Mouse (Mus musculus) brain, embryonic 14.5 days (tissue): ENCODE measurements at regions not wholly inside any gene's neighbourhood (a gene's known extent, or its start where the extent isn't known, plus 50 kb on each side); places are given as distances from the start of the nearest gene placed in this dataset.

Experiments
- CTCF ChIP-seq: fragments of 200-500 bp; IDR thresholded peaks from 2 replicates; pipeline ENCODE4 v1.5.1; 2012; ENCODE audit warnings: inconsistent platforms, mild to moderate bottlenecking, moderate library complexity, borderline replicate concordance; ENCODE audit not compliant: insufficient read depth, insufficient read length; ENCODE audit errors: extremely low read depth
- POLR2A ChIP-seq: fragments of 200-500 bp; IDR thresholded peaks from 2 replicates; pipeline ENCODE4 v1.6.1; 2012; ENCODE audit warnings: mild to moderate bottlenecking, inconsistent platforms, borderline replicate concordance; ENCODE audit not compliant: poor library complexity, insufficient read depth, insufficient read length, severe bottlenecking; ENCODE audit errors: extremely low read depth

DNA sequence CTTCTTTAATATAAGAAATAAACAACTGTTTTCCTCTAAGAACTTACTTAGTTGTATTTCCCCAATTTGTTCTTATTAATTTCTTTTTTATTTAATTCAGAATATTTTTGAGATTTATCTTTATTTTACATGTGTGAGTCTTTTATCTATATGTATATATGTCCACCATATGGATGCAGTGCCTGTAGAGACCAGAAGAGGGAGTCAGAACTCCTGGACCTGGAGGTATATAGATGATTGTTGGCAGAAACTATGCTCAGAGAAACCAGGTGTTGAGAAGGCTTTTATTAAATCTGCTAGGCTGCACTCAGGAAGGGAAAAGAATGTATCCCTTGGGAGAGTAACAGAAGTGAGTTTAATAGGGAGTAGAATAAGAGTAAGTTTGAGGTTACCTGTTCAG is 328.2 kb downstream of the Eepd1 start:
- TF ChIP-seq CTCF, result no peak
- no peak for TF ChIP-seq POLR2A
